Mouse (Mus musculus) heart, postnatal 10 days (tissue): Measurements from ENCODE around the gene Nbeal2. TPM values are rescaled to one million over a fixed set of nuclear protein-coding genes. Genes with fewer than 3 reads are reported as not detected.

Source experiments
- DNase-seq, 2 experiments: peaks; one replicate each; pipeline ENCODE4 v3.0.0; 2021
- intact Hi-C: fragments of 180-260 bp; cut with DNase I; formaldehyde crosslinking; loops from one replicate; pipeline ENCODE4 v1.15.1; 2025
- total RNA-seq, 2 experiments: library from RNA; stranded (reverse); gene quantifications; 2 replicates each; pipeline ENCODE4 v1.2.3; 2021

The Nbeal2 gene
- total RNA-seq, 2 experiments from 2014 or later, result 8.3 to 8.7 TPM

- DNase-seq, result no peak
- intact Hi-C loops, result no loop called here
Measured at GRCm38 (mm10) chr9:110678886-110679285, 24.9 kb upstream of the Nbeal2 start.

DNA sequence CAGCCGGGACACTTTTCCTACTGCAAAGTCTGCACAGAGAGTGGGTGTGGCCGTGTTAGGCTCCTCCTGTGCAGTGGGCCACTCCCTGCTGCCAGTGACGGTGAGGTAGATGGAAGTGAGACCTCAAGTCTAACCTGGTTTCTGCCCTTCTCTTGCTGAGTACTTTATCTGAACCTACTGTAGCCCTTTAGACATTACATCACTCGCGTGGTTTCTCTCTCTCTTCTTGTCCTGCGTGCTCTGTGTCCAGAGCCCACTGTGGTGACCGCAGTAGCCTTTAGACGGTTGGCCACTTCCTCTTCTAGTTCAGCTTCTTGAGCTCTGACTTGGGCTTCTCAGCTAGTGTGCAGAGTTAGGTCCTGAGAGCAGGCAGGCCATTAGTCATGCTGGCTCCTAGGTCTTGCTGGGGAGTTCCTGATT lies 22.5 kb upstream of the Nbeal2 start:
- DNase-seq, result no peak
- intact Hi-C loops, result no loop called here

- intact Hi-C loops, result loop anchor here (2.0 to 5.0 kb wide), 2 partner anchors 16 to 34 kb away; partner anchors contain the start of gene Ccdc12
- no peak for DNase-seq
Measured at GRCm38 (mm10) chr9:110673107-110673752, 19.3 kb upstream of the Nbeal2 start.

- peak; percentile 54 to 58 for DNase-seq
- intact Hi-C loops, result loop anchor here (2.0 to 5.0 kb wide), 2 partner anchors 16 to 35 kb away; partner anchors contain the start of gene Ccdc12
Measured at GRCm38 (mm10) chr9:110672462-110673106, 18.6 kb upstream of the Nbeal2 start.

DNA sequence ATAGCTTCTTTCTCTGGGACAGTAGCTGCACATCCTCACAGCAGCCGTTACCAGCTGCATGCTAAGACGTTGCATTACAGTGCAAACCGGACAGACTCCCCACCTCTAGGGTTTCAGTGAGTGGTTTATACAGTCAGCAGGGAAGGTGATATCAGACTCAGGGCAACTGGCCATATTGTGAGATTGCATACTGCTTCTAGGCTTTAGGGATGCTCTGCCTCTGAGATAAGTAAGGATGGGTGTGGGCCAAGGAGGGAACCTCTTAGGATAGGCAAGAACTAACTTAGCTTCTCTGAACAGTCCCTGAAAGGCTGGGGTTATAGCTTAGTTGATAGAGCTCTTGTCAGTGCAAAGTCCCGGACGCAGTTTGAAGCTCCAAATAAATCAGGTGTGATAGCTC lies 15.8 kb upstream of the Nbeal2 start:
- intact Hi-C loops, result loop anchor here (5.0 kb wide), 1 partner anchor 38 kb away; no protein-coding TSS in a partner anchor
- DNase-seq, result no peak

GRCm38 (mm10) chr9:110668601-110669293 lies 14.8 kb upstream of the Nbeal2 start:
- intact Hi-C loops, result no loop called here
- DNase-seq, result no peak

DNA sequence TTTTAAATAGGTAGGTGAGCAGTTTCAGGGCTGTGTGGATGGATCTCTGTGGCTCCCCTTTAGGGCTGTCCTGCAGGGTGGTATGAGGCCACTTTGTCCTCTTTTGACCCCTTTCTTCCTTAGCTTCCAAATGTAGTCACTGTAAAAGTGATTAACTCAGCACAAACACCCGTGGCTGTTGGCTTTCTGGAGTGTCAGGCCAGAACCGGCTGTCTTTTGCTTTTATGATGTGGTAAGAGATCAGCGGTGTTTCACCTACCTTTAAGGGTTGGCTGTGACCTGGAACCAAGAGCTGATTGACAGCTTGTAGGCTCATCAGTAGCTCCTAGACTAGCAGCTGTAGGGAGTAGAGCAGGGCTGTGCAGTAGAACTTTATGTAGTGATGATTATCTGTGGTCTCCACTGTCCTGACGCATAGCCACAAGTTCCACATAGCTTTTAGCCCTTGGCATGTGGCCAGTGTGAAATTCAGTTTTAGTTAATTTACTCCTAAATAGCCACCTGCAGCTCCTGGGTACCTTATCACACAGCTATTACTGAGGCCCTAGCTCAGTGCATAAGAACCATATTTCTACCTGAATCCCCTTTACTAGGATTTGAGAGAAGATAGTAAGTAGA lies 13.4 kb upstream of the Nbeal2 start:
- no peak for DNase-seq
- intact Hi-C loops, result no loop called here

- intact Hi-C loops, result no loop called here
- no peak for DNase-seq
Measured at GRCm38 (mm10) chr9:110666374-110666773, 12.4 kb upstream of the Nbeal2 start.

- DNase-seq, result peak; percentile 57 to 60
- intact Hi-C loops, result no loop called here
Measured at GRCm38 (mm10) chr9:110665912-110666311, 12.0 kb upstream of the Nbeal2 start.

DNA sequence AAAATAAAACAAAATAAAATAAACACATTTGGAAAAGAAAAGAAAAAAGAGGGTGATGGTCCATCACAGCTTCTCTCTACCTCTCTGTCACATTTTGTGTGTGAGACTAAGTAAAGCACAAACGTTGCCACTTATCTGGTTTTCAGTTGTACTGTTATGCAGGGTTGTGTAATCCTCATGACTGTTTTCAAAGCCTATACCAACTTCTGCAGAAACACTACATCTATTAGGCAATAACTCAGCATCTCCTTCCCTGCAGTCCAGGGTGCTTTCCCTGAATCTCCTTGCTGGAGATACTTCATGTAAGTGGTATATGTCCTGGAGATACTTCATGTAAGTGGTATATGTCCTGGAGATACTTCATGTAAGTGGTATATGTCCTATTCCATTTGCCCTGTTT lies 8.9 kb upstream of the Nbeal2 start:
- DNase-seq, result no peak
- intact Hi-C loops, result no loop called here

GRCm38 (mm10) chr9:110660856-110661612 lies 7.1 kb upstream of the Nbeal2 start:
- no peak for DNase-seq
- intact Hi-C loops, result no loop called here

DNA sequence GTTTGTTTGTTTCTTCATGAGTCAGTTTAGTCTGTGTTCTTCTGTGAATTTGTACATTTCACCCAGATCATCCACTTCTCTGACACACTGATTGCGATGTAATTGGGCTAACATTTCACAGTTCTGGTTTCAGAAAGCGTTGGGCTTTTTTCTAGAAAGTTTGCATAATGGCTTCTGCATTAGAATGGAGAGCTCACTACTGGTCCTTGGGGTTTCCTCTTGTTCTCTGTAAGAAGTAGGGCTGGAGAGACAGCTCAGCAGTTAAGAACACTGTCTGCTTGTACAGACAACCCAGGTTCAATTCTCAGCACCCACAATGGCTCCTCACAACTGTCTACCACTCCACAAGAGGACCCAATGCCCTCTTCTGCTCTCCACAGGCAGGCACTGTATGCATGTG lies 6.2 kb upstream of the Nbeal2 start:
- intact Hi-C loops, result no loop called here
- DNase-seq, result no peak

DNA sequence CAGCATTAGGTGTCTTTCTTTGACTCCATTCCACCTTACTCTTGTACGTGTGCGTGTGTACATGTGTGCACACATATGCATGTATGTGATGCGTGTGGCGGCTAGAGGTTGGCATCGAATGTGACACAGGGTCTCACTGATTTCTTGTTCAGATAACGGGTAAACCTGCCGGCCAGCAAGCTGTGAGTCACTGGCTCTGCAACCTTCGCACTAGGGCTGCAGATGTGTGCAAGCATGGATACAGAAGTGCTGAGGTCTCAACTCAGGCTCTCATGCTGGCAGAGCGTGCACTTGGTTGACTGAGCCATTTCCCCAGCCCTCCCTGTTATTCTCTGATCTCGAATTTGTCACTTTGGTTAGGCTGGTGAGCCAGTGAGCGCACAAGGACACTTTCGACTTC lies 5.6 kb upstream of the Nbeal2 start:
- intact Hi-C loops, result loop anchor here (2.0 kb wide), 1 partner anchor 21 kb away; no protein-coding TSS in a partner anchor

DNA sequence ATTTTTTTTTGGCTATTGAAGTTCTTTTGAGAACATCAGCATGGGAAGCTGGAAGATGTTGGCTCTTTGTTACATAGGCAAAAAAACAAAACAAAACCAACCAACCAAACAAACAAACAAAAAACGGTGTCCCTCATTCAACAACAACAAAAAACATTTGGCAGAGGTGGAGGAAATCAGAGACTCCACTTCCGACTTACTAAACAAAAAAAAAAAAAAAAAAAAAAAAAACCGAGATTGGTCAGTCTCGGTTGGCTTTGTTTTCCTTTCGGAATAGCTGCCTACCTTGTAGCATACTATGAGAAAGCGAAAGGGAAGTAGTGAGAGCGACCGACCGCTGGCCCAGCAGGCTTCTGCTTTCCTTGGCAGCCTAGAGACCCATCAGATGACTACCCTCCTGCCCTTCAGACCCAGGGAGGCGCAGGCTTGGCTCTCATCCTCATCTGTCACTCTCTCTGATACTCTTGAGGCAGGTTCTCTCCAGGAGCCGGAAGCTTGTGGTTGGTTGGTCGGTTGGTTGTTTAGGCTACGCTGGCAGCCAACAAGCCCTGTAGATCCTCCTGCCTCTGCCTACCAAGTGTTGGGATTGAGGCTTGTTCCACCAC lies 3.6 kb upstream of the Nbeal2 start:
- intact Hi-C loops, result loop anchor here (2.0 kb wide), 2 partner anchors 15 to 23 kb away; no protein-coding TSS in a partner anchor
- DNase-seq, result peak; percentile 57 to 72

More for the DNA sequence above, 5.6 kb upstream of the Nbeal2 start:
- no peak for DNase-seq

DNA sequence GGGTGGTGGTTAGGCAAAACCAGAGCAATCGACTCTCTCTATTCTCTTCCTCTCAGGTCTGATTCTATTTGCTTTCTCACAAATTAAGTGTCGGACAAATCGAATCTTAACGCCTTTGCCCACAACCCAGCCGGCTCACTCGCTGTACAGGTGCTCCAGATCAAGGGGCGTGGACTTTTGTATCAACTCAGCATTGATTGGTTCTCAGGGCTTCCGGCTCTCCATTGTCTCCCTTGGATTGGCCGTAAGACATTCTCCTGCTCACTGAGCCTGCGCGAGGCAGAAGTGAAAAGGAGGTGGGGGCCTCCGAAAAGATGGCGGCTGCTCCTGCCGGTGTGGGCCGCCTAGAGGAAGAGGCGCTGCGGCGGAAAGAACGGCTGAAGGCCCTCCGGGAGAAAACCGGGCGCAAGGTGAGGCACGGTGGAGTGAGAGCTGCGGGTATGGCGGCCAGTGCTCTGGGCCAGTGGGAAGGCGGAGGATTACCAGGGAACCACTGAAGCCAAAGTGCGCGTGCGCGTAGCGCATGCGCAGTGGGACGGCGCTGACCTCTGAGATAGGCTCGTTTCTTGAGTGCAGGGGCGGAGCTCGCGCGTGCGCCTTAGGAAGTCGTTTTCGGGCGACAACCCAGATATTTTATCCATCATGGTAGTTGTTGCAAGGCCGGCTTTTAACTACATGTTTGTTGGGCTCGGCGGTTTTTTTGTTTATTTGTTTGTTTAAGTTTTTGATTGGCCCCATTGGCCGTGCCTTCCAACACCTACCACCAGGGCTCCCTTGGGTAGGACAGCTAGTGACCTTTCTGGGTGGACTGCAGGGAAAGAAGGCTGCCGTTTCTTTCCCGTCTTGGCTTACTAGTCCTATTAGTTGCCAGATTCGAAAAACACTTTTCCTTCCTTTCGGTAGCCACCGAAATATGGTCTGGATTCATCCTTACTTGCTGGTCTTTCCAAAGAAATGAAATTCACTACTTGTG lies 2.6 kb upstream of the Nbeal2 start, which contains the start of gene Ccdc12:
Ccdc12 (plus strand) TSS at position 255 of the 973 bp plus-strand sequence.
- intact Hi-C loops, result loop anchor here (2.0 kb wide), 1 partner anchor 16 kb away; no protein-coding TSS in a partner anchor
- DNase-seq, result peak; percentile 96 to 97

DNA sequence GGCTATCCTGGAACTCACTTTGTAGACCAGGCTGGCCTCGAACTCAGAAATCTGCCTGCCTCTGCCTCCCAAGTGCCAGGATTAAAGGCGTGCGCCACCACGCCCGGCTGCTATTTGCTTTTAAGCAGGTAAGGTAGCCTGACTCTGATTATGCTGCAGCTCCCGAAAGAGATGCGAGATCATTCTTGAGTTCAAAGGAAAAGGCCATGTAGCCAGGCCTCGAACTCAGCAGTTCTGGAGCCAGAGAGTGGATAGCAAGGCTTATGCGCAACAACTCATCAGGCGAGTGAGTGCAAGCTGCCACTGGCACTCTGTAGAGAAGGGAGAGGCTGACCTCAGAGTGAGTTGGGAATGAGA lies 1.7 kb upstream of the Nbeal2 start:
- intact Hi-C loops, result loop anchor here (2.0 kb wide), 1 partner anchor 17 kb away; no protein-coding TSS in a partner anchor
- no peak for DNase-seq

GRCm38 (mm10) chr9:110654726-110655650 lies 1.0 kb upstream of the Nbeal2 start:
- no peak for DNase-seq
- intact Hi-C loops, result loop anchor here (5.0 kb wide), 1 partner anchor 52 kb away; no protein-coding TSS in a partner anchor
